Mouse (Mus musculus) bone marrow macrophage, adult 2 months (primary cell): ENCODE results near the gene Unc5cl.

Experiments
- CTCF ChIP-seq: IDR thresholded peaks from 2 replicates; pipeline ENCODE4 v1.5.1; 2012; ENCODE audit warnings: low read depth, mild to moderate bottlenecking, low read length, moderate library complexity
- POLR2A ChIP-seq: IDR thresholded peaks from 2 replicates; pipeline ENCODE4 v1.6.1; 2012; ENCODE audit warnings: mild to moderate bottlenecking, low read depth, low read length, borderline replicate concordance

- no peak for TF ChIP-seq POLR2A
- TF ChIP-seq CTCF: no peak
These were observed 46.7 kb upstream of the Unc5cl start for GRCm38 (mm10) chr17:48407910-48408525.
